Comparison of ENCODE assay signal across 12 mouse cellular contexts in genomic region chr4:56305664-56306330, GRCm38 (mm10).
A peak's percentile ranks its signal among the peaks of the same experiment; 100 is the strongest.
DNase-seq lines count a peak whose midpoint lies in the region; ATAC-seq and TF ChIP-seq lines count a peak whose summit lies in the region.
"Had no signal": no experiment of that assay in that cellular context is flagged by ENCODE, and none has a peak within 500 bp of the region (broad histone marks: within the 10 kb centered on the region; RNA-seq: fewer than 3 reads in every experiment).

No protein-coding gene starts in this region.

- no peak overlapping the region for H3K27ac ChIP-seq in embryonic facial prominence, embryonic 14.5 days (replicated peaks; ENCODE audit: low read depth, low read length)
- H3K27ac ChIP-seq in embryonic facial prominence, embryonic 10.5 days (replicated peaks) = no peak overlapping the region
- H3K27ac ChIP-seq in kidney, adult 2 months (ENCODE audit: insufficient read depth, low read depth, low read length) = no peak overlapping the region
- H3K27ac ChIP-seq in kidney, embryonic 15.5 days = no peak overlapping the region
- H3K27ac ChIP-seq in cerebellum, adult 2 months (ENCODE audit: insufficient read depth, low read length) = no peak overlapping the region
- H3K27ac ChIP-seq: liver, embryonic 15.5 days had no signal

- 73% methylated on average over 6 of the region's 6 CpGs for WGBS in embryonic facial prominence, embryonic 14.5 days
- WGBS in embryonic facial prominence, embryonic 10.5 days = 81% methylated on average over 6 of the region's 6 CpGs
- WGBS in kidney, adult 2 months = 65% methylated on average over 6 of the region's 6 CpGs
- WGBS in kidney, embryonic 15.5 days = 59% methylated on average over 6 of the region's 6 CpGs
- WGBS in cerebellum, adult 2 months = 78% methylated on average over 6 of the region's 6 CpGs

- in situ Hi-C loops in Patski (cut with MboI; ENCODE audit: low pct_unique_long_range_greater_than_20kb) = no loop called here

- no peaks in the 10 kb centered on the region for H3K27me3 ChIP-seq in embryonic facial prominence, embryonic 14.5 days (replicated peaks; ENCODE audit: control insufficient read depth, insufficient read depth, low read length)
- no peaks in the 10 kb centered on the region for H3K27me3 ChIP-seq in embryonic facial prominence, embryonic 10.5 days (replicated peaks; ENCODE audit: low read depth, poor library complexity, severe bottlenecking)
- no peaks in the 10 kb centered on the region for H3K27me3 ChIP-seq in kidney, adult 2 months (replicated peaks; ENCODE audit: control insufficient read depth, insufficient read depth, low read length)
- no peaks in the 10 kb centered on the region for H3K27me3 ChIP-seq in kidney, embryonic 15.5 days
- H3K27me3 ChIP-seq in Patski = no peaks in the 10 kb centered on the region
- H3K27me3 ChIP-seq in cerebellum, adult 2 months (ENCODE audit: control insufficient read depth, insufficient read depth, low read length) = no peaks in the 10 kb centered on the region
- H3K27me3 ChIP-seq: liver, embryonic 15.5 days had no signal

- DNase-seq in embryonic facial prominence, embryonic 14.5 days (ENCODE audit: low spot score) = peak; percentile 30
- DNase-seq in embryonic facial prominence, embryonic 10.5 days (ENCODE audit: low spot score) = no peak
- peak; percentile 28 for DNase-seq in kidney, adult 2 months
- peak; percentile 30 for DNase-seq in Patski (ENCODE audit: low read depth, low spot score)
- peak; percentile 47 for DNase-seq in lung, postnatal 36 days
- no peak for DNase-seq in cerebellum, adult 2 months
- DNase-seq in ovary, postnatal 36 days (ENCODE audit: low spot score) = no peak
- DNase-seq: cerebellum, adult 11-12 months; left cerebral cortex, postnatal 4 days had no signal

- H3K4me2 ChIP-seq in embryonic facial prominence, embryonic 14.5 days (ENCODE audit: low read depth, low read length) = no peak overlapping the region
- no peak overlapping the region for H3K4me2 ChIP-seq in kidney, embryonic 15.5 days
- H3K4me2 ChIP-seq: liver, embryonic 15.5 days; midbrain, embryonic 11.5 days had no signal

- no peak overlapping the region for H3K4me3 ChIP-seq in embryonic facial prominence, embryonic 14.5 days (ENCODE audit: low read depth, low read length)
- H3K4me3 ChIP-seq in embryonic facial prominence, embryonic 10.5 days = no peak overlapping the region
- no peak overlapping the region for H3K4me3 ChIP-seq in kidney, adult 2 months (ENCODE audit: insufficient read depth, low read depth, low read length)
- no peak overlapping the region for H3K4me3 ChIP-seq in kidney, embryonic 15.5 days (replicated peaks)
- H3K4me3 ChIP-seq in cerebellum, adult 2 months (replicated peaks; ENCODE audit: insufficient read depth, low read depth, low read length) = no peak overlapping the region
- H3K4me3 ChIP-seq: liver, embryonic 15.5 days had no signal

- H3K4me1 ChIP-seq in embryonic facial prominence, embryonic 14.5 days (ENCODE audit: control insufficient read depth, insufficient read depth, low read length) = no peaks in the 10 kb centered on the region
- H3K4me1 ChIP-seq in embryonic facial prominence, embryonic 10.5 days = 0 out of 2 replicates have a peak, but pooled peaks cover 5% of the 10 kb centered on the region
- H3K4me1 ChIP-seq in kidney, adult 2 months (ENCODE audit: control insufficient read depth, insufficient read depth, low read length) = no peaks in the 10 kb centered on the region
- peaks cover 4% of the 10 kb centered on the region for H3K4me1 ChIP-seq in kidney, embryonic 15.5 days
- H3K4me1 ChIP-seq in cerebellum, adult 2 months (ENCODE audit: control insufficient read depth, insufficient read depth, low read length) = no peaks in the 10 kb centered on the region
- H3K4me1 ChIP-seq: liver, embryonic 15.5 days had no signal

- no peak for ATAC-seq in embryonic facial prominence, embryonic 14.5 days (ENCODE audit: low read depth)
- no peak for ATAC-seq in kidney, embryonic 15.5 days (replicated peaks; ENCODE audit: low FRiP score)
- peak; percentile 73 for ATAC-seq in Patski

- no peaks in the 10 kb centered on the region for H3K36me3 ChIP-seq in embryonic facial prominence, embryonic 14.5 days (ENCODE audit: control insufficient read depth, insufficient read depth, low read length)
- H3K36me3 ChIP-seq in embryonic facial prominence, embryonic 10.5 days (replicated peaks) = no peaks in the 10 kb centered on the region
- no peaks in the 10 kb centered on the region for H3K36me3 ChIP-seq in kidney, adult 2 months (ENCODE audit: control insufficient read depth, insufficient read depth, low read length)
- no peaks in the 10 kb centered on the region for H3K36me3 ChIP-seq in kidney, embryonic 15.5 days
- H3K36me3 ChIP-seq: liver, embryonic 15.5 days had no signal

- POLR2A ChIA-PET in Patski (lab: Charles Lee) = no interaction called here

- TF ChIP-seq CTCF in kidney, adult 2 months (conservative IDR thresholded peaks at IDR 0.05; ENCODE audit: insufficient read depth, insufficient read length, low read depth, low read length) = no peak
- TF ChIP-seq CTCF in Patski (IDR thresholded peaks at IDR 0.05) = no peak
- no peak for TF ChIP-seq CTCF in cerebellum, adult 2 months (IDR thresholded peaks at IDR 0.05; ENCODE audit: borderline replicate concordance, insufficient read depth, low read depth, low read length)

- no peaks in the 10 kb centered on the region for H3K9me3 ChIP-seq in embryonic facial prominence, embryonic 14.5 days (ENCODE audit: control insufficient read depth, low read length)
- H3K9me3 ChIP-seq in embryonic facial prominence, embryonic 10.5 days = no peaks in the 10 kb centered on the region
- no peaks in the 10 kb centered on the region for H3K9me3 ChIP-seq in kidney, embryonic 15.5 days (replicated peaks)
- H3K9me3 ChIP-seq: liver, embryonic 15.5 days had no signal

- TF ChIP-seq POLR2A in kidney, adult 2 months (IDR thresholded peaks at IDR 0.05; ENCODE audit: low read depth, low read length) = no peak
- TF ChIP-seq POLR2A in cerebellum, adult 2 months (IDR thresholded peaks at IDR 0.05; ENCODE audit: borderline replicate concordance, insufficient read depth, low read length) = no peak

- H3K9ac ChIP-seq in embryonic facial prominence, embryonic 14.5 days (ENCODE audit: low read depth, low read length) = no peak overlapping the region
- no peak overlapping the region for H3K9ac ChIP-seq in kidney, embryonic 15.5 days
- H3K9ac ChIP-seq: liver, embryonic 15.5 days had no signal

- CTCF ChIA-PET in Patski (lab: Charles Lee) = interaction anchor here (0.8 kb wide), 1 partner anchor 299 kb away, joined by 3 read pairs; no protein-coding TSS in a partner anchor

Comparison
In these comparisons a context has a peak if more than half of its experiments do, and no peak if none do; other contexts are left out.
1. DNase-seq: peak in embryonic facial prominence, embryonic 14.5 days (single experiment), kidney, adult 2 months (single experiment), Patski (single experiment) and lung, postnatal 36 days (single experiment); none in embryonic facial prominence, embryonic 10.5 days (single experiment), cerebellum, adult 2 months (0 of 2) and ovary, postnatal 36 days (single experiment).